Mouse (Mus musculus) neural tube, embryonic 12.5 days (tissue): Measurements from ENCODE around the gene Cnot6l. TPM values are rescaled to one million over a fixed set of nuclear protein-coding genes. Genes with fewer than 3 reads are reported as not detected.

Source experiments
- ATAC-seq: fragments of 200-750 bp; cut with Nextera tagmentation; 2 replicates; pipeline ENCODE4 v1.8.0; 2017; ENCODE audit warnings: low read depth, mild to moderate bottlenecking, moderate TSS enrichment, moderate library complexity; ENCODE audit not compliant: low FRiP score
- H3K27ac ChIP-seq: fragments of 300-500 bp; sonication (generic); 2 replicates; pipeline ENCODE4 v1.5.1; 2016
- H3K27me3 ChIP-seq: fragments of 300-500 bp; sonication (generic); replicated peaks from 2 replicates; pipeline ENCODE4 v1.6.1; 2016; ENCODE audit warnings: mild to moderate bottlenecking
- H3K36me3 ChIP-seq: fragments of 300-500 bp; sonication (generic); 2 replicates; pipeline ENCODE4 v1.6.1; 2016; ENCODE audit warnings: mild to moderate bottlenecking
- H3K4me1 ChIP-seq: fragments of 300-500 bp; sonication (generic); 2 replicates; pipeline ENCODE4 v1.6.1; 2016
- H3K4me2 ChIP-seq: fragments of 300-500 bp; sonication (generic); replicated peaks from 2 replicates; pipeline ENCODE4 v1.6.1; 2016; ENCODE audit warnings: mild to moderate bottlenecking
- H3K4me3 ChIP-seq: fragments of 300-500 bp; sonication (generic); 2 replicates; pipeline ENCODE4 v1.5.1; 2016
- H3K9ac ChIP-seq: fragments of 300-500 bp; sonication (generic); 2 replicates; pipeline ENCODE4 v1.6.1; 2016; ENCODE audit warnings: mild to moderate bottlenecking
- H3K9me3 ChIP-seq: fragments of 300-500 bp; sonication (generic); 2 replicates; pipeline ENCODE4 v1.6.1; 2016; ENCODE audit warnings: mild to moderate bottlenecking
- WGBS: fragments of 180-500 bp; shearing (Covaris S2); methylation state at CpG from one replicate; pipeline ENCODE4 v1.1.7; 2016; 5-methylcytosine and 5-hydroxymethylcytosine counted together
- polyA plus RNA-seq: library from polyadenylated mRNA; unstranded; fragments of >200 nt; fragmentation: Nextera tagmentation; extraction: Ambion mirVana; gene quantifications from 2 replicates; pipeline ENCODE4 v1.2.1, GENCODE M21; 2016

Gene Cnot6l
- 12.3 and 17.2 TPM in 2 replicates for polyA plus RNA-seq

- 46% methylated on average over 5 of the region's 5 CpGs for WGBS
- no peaks in the 10 kb centered on the region for H3K9me3 ChIP-seq
- H3K9ac ChIP-seq = peak within 1 kb of the TSS; percentile 98
- peak within 1 kb of the TSS; percentile 77 for H3K4me2 ChIP-seq
- ATAC-seq = no peak
- peak within 1 kb of the TSS; percentile 94 for H3K4me3 ChIP-seq
- no peak within 1 kb of the TSS for H3K27ac ChIP-seq
- H3K27me3 ChIP-seq = no peaks in the 10 kb centered on the region
- no peaks in the 10 kb centered on the region for H3K36me3 ChIP-seq
- peaks cover 11% of the 10 kb centered on the region for H3K4me1 ChIP-seq
Observed at GRCm38 (mm10) chr5:96164021-96164411, at the start of gene Cnot6l. Gene Cnot6l, minus strand, starts transcription at chr5:96164171.

DNA sequence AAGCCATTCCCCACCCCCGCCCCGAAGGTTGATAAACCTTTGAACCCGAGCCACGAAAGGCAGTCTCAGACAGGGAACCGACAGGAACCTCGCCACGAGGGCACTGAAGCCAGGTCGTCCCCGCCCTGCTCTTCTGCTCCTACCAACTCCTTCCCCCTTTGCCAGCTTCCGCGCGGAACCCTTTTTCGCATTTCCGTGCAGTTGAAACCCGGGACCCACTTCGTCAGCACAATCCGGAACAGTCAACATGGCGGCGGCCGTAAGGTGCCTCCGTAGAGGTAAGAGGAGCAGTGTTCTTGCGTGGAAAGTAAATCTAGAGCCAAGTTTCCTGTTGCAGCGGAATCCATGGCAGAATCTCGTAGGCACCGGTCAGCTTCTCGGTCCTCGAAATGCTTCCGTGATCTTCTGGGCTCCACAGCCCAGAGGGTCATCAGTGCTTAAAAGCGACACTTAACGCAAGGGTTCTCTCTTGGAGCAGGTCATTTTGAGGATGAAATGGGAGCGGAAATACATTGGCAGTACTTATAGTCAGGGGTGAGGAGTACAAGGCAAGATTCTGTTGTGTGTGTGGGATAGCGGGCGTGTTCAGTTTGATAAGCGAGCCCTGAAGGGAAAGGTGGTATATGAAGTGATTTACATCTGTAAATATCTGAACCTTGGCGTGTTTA lies 46.1 kb upstream of the Cnot6l start:
- peak overlapping the region; percentile 69 for H3K4me3 ChIP-seq
- peak; percentile 96 for ATAC-seq
- H3K27me3 ChIP-seq = no peaks in the 10 kb centered on the region
- H3K4me1 ChIP-seq = peaks cover 6% of the 10 kb centered on the region
- peaks cover 7% of the 10 kb centered on the region; the same call in 1 of the 2 replicates for H3K36me3 ChIP-seq
- WGBS = under 1% methylated on average over 35 of the region's 35 CpGs
- H3K4me2 ChIP-seq = peak overlapping the region; percentile 75
- H3K9me3 ChIP-seq = no peaks in the 10 kb centered on the region
- H3K27ac ChIP-seq = peak overlapping the region; percentile 10; the same call in 1 of the 2 replicates
- peak overlapping the region; percentile 64 for H3K9ac ChIP-seq

DNA sequence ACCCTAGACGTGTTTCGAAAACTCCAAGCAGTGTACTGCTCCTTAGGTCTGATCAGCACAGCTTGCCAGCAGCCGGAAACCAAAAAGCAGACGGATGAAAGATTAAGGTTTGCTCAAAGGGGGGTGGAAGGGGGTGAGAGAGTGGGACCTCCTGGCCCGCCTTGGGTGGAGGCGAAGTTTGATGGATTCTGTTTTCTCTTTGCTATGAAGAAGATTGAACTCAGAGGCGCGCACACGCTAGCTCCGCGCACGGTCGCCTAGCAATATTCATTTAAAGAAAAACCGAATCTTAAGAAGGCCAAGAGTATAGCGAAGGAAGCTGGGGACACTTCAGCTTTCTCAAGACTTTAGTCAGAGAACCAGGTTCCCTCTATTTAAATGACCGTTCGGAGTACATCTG lies 45.5 kb upstream of the Cnot6l start, which contains the start of gene Mrpl1:
TSS of gene Mrpl1 (plus strand) at position 35 of the 400 bp plus-strand sequence.
- H3K9me3 ChIP-seq = no peaks in the 10 kb centered on the region
- peaks cover 7% of the 10 kb centered on the region; the same call in 1 of the 2 replicates for H3K36me3 ChIP-seq
- 4% methylated on average over 17 of the region's 17 CpGs for WGBS
- peaks cover 6% of the 10 kb centered on the region for H3K4me1 ChIP-seq
- peak; percentile 56 for ATAC-seq
- H3K9ac ChIP-seq = peak within 1 kb of the TSS; percentile 64
- H3K4me2 ChIP-seq = peak within 1 kb of the TSS; percentile 75
- H3K4me3 ChIP-seq = peak within 1 kb of the TSS; percentile 69
- H3K27ac ChIP-seq = peak within 1 kb of the TSS; percentile 10; the same call in 1 of the 2 replicates
- no peaks in the 10 kb centered on the region for H3K27me3 ChIP-seq

DNA sequence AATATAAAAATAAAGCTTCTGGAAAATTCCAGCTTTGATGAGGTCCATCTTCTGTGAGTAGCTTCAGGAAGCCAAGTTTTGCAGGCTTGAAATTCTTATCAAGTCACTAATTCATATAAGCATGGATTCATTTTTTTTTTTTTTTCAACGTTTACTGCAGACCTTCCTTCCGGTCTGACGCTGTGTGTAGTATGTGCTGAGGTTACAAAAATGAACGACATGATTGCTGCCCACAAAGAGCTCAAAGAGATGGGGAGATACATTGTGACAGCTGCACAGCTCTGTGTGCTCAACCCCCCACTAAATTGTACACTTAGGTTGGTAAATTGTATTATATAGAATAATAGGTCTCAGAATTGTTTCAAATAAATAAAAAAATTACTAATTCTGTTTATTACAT lies 44.6 kb upstream of the Cnot6l start:
- no peak overlapping the region for H3K9ac ChIP-seq
- WGBS = 70% methylated on average over 4 of the region's 4 CpGs

GRCm38 (mm10) chr5:96207531-96207930 lies 43.6 kb upstream of the Cnot6l start:
- no peak overlapping the region for H3K27ac ChIP-seq
- no peaks in the 10 kb centered on the region for H3K36me3 ChIP-seq
- H3K9me3 ChIP-seq = no peaks in the 10 kb centered on the region
- no peak overlapping the region for H3K4me3 ChIP-seq
- H3K9ac ChIP-seq = no peak overlapping the region
- H3K27me3 ChIP-seq = no peaks in the 10 kb centered on the region
- WGBS = 88% methylated on average over 2 of the region's 2 CpGs
- H3K4me1 ChIP-seq = peaks cover 6% of the 10 kb centered on the region
- no peak for ATAC-seq
- H3K4me2 ChIP-seq = no peak overlapping the region

More for the DNA sequence above, 44.6 kb upstream of the Cnot6l start:
- no peak for ATAC-seq
- Histone ChIP-seq H3K27ac (no peak overlapping the region), H3K4me1 (peaks cover 6% of the 10 kb centered on the region), H3K4me3 (no peak overlapping the region), H3K9me3 (no peaks in the 10 kb centered on the region), H3K36me3 (no peaks in the 10 kb centered on the region), H3K4me2 (peak overlapping the region; percentile 75; the same call in 1 of the 2 replicates), H3K27me3 (no peaks in the 10 kb centered on the region)

DNA sequence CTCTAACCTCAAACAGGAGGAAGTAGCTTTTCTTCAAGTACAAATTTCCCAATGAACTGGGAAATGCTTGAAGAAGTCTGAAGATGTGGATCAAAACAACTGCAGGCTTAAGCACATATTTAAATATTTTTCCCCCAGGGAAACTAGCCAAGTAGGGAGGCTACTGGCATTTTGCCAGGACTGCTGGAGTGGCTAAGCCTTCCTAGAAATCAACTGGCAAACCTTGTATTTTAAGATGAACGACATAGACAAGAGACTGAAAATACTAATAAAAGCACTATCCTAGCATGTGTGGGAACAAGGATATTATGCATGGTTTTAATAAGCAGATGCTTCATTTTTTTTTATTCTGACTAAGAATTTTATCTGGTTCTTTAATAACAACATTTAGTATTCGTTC lies 42.9 kb upstream of the Cnot6l start:
- Histone ChIP-seq H3K4me1 (peaks cover 6% of the 10 kb centered on the region), H3K4me2 (no peak overlapping the region), H3K9ac (no peak overlapping the region), H3K27me3 (no peaks in the 10 kb centered on the region), H3K36me3 (no peaks in the 10 kb centered on the region), H3K4me3 (no peak overlapping the region), H3K27ac (no peak overlapping the region), H3K9me3 (no peaks in the 10 kb centered on the region)
- ATAC-seq = no peak
- WGBS = 70% methylated on average over 2 of the region's 2 CpGs

GRCm38 (mm10) chr5:96201462-96202154 lies 37.6 kb upstream of the Cnot6l start:
- no peak overlapping the region for H3K9ac ChIP-seq
- H3K4me1 ChIP-seq = no peaks in the 10 kb centered on the region
- no peak for ATAC-seq
- H3K27me3 ChIP-seq = no peaks in the 10 kb centered on the region
- H3K4me2 ChIP-seq = no peak overlapping the region
- no peaks in the 10 kb centered on the region for H3K9me3 ChIP-seq
- no peak overlapping the region for H3K27ac ChIP-seq
- 81% methylated on average over 10 of the region's 10 CpGs for WGBS
- no peaks in the 10 kb centered on the region for H3K36me3 ChIP-seq
- H3K4me3 ChIP-seq = no peak overlapping the region

DNA sequence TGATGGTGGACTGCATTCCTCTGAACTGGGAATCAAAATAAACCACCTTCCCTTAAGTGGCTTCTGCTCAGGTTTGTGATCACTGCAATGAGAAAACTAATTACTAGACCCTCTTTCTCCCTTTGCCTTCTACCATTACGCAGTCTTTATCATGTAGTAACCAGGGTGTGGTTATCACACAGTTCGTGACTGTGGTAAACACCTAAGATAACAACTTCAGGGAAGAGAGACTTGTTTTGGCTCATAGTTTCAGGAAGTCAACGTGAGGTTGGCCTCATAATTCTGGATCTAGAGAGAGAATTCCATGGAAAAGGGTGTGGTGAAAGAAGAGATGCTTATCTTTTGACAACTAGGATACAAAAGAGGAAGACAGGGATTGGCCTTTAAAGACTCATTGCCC lies 36.3 kb upstream of the Cnot6l start:
- Histone ChIP-seq H3K4me3 (no peak overlapping the region), H3K36me3 (no peaks in the 10 kb centered on the region), H3K4me1 (no peaks in the 10 kb centered on the region), H3K9ac (no peak overlapping the region), H3K4me2 (no peak overlapping the region), H3K9me3 (no peaks in the 10 kb centered on the region), H3K27me3 (no peaks in the 10 kb centered on the region), H3K27ac (no peak overlapping the region)
- 75% methylated on average over 3 of the region's 3 CpGs for WGBS
- ATAC-seq = no peak

GRCm38 (mm10) chr5:96198271-96198670 lies 34.3 kb upstream of the Cnot6l start:
- Histone ChIP-seq H3K4me3 (no peak overlapping the region), H3K9ac (no peak overlapping the region), H3K36me3 (no peaks in the 10 kb centered on the region), H3K27me3 (no peaks in the 10 kb centered on the region), H3K9me3 (no peaks in the 10 kb centered on the region), H3K4me1 (no peaks in the 10 kb centered on the region), H3K27ac (no peak overlapping the region), H3K4me2 (no peak overlapping the region)
- ATAC-seq = no peak
- 83% methylated on average over 6 of the region's 6 CpGs for WGBS

DNA sequence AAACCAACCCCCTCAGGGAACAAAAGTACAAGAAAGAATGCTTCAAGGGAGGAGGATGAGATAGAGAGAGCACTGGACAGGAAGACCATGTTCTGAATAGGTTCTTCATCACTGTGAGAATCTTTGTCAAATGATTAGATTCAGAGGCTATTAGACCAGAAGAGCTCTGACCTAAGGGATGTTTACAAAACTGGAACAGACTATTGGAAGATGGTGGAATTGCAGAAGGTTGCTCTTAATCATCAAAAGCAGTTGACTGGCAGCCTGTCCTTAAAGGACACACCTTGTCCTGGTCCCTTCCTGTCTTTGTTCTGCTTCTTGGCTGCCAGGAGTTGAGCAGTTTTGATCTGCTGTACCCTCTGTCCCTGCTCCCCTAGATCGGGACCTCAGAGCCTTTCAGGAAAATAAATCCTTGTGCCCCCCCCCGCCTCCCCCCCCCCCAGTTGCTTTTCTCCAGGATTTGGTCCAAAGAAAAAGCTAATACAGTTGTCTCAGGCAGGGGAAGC lies 32.6 kb upstream of the Cnot6l start:
- Histone ChIP-seq H3K36me3 (no peaks in the 10 kb centered on the region), H3K4me2 (no peak overlapping the region), H3K27ac (no peak overlapping the region), H3K4me3 (no peak overlapping the region), H3K27me3 (no peaks in the 10 kb centered on the region), H3K9ac (no peak overlapping the region), H3K9me3 (no peaks in the 10 kb centered on the region), H3K4me1 (no peaks in the 10 kb centered on the region)
- 77% methylated on average over 2 of the region's 2 CpGs for WGBS
- no peak for ATAC-seq

DNA sequence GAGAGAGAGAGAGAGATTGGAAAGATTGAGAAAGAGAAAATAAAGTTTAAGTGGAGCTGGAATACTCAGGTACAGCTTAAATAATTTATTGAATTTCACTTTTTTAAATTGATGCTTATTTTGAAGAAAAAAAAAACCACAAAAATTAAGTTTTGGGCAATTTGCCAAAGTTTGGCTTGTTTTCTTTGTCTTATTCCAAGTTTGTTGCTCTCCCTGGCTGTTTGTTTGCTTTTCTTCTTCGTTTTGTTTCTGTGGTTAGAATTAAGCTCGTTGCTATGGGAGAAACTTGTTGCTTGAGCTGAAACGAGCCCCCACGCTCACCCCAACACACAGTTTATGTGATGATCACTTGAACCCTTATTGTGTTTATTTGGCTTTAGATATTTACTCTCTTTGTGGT lies 27.3 kb upstream of the Cnot6l start:
- no peaks in the 10 kb centered on the region for H3K9me3 ChIP-seq
- ATAC-seq = no peak
- H3K9ac ChIP-seq = no peak overlapping the region
- 77% methylated on average over 4 of the region's 4 CpGs for WGBS
- H3K27me3 ChIP-seq = no peaks in the 10 kb centered on the region
- H3K4me1 ChIP-seq = no peaks in the 10 kb centered on the region
- H3K4me3 ChIP-seq = no peak overlapping the region
- H3K4me2 ChIP-seq = no peak overlapping the region
- H3K27ac ChIP-seq = no peak overlapping the region
- no peaks in the 10 kb centered on the region for H3K36me3 ChIP-seq

DNA sequence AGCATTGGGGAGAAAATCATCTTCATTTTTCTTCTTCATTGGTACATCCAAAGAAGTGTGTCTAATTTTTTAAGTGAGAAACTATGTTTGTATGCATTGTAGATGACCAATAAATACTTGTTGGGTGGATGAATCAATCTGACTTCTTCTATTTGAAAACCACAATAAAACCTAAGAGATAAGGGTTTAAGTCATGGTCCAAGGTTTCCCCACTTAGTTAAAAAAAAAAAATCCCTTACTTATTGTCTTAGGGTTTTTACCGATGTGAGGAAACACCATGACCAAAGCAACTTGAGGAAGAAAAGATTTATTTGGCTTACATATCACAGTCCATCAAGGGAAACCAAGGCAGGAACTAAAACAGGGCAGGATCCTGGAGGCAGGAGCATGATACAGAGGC lies 25.8 kb upstream of the Cnot6l start:
- Histone ChIP-seq H3K4me1 (no peaks in the 10 kb centered on the region), H3K36me3 (no peaks in the 10 kb centered on the region), H3K27me3 (no peaks in the 10 kb centered on the region), H3K4me3 (no peak overlapping the region), H3K4me2 (no peak overlapping the region), H3K9ac (no peak overlapping the region), H3K27ac (no peak overlapping the region), H3K9me3 (no peaks in the 10 kb centered on the region)
- 89% methylated on average over 1 of the region's 1 CpGs for WGBS
- ATAC-seq = no peak
